Mouse (Mus musculus): ENCODE measurements around the gene Trmt13. TPM values are rescaled to one million over a fixed set of nuclear protein-coding genes. Genes with fewer than 3 reads are reported as not detected.

Gene Trmt13
- total and polyA plus RNA-seq, 3 experiments, result 9.9 to 20.9 (median 11.1) TPM

DNA sequence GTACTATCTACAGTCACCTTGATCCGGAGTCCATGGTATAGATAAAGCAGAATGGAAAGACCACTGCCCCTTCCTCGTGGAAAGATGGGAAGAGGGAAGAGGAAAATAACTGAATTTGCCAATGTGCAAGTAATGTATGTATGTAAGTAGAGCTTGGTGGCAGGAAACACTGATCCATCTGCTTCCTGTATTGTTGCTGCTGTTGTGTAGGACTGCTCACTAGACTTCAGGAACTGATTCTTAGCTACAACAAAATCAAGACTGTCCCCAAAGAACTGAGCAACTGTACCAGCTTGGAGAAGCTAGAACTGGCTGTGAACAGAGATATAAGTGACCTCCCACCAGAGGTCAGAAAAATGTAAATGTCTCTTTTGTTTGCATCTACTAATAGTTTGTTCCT is 43.8 kb downstream of the Trmt13 start:
- in situ Hi-C loops (cut with MboI; ENCODE audit: low pct_ligation_motif_present, low pct_unique_long_range_greater_than_20kb, low sequenced_read_pairs), result no loop called here
- TF ChIP-seq SMC3 (IDR thresholded peaks at IDR 0.05; ENCODE audit: low read depth, low read length) (no peak), NRF1 (IDR thresholded peaks at IDR 0.05; ENCODE audit: low read depth, low read length) (no peak), USF2 (conservative IDR thresholded peaks at IDR 0.05; ENCODE audit: low read depth, low read length) (no peak)
- no peaks in the 10 kb centered on the region for H3K27me3 ChIP-seq (replicated peaks)
- H3K4me3 ChIP-seq (replicated peaks in 1 of 3; ENCODE audit: low read depth in 2 of 3, low read length in 2 of 3, poor library complexity in 1 of 3), result no peak overlapping the region
- H3K9me3 ChIP-seq (replicated peaks; ENCODE audit: low read length), result peaks cover 4% of the 10 kb centered on the region
- no peak overlapping the region for H3K27ac ChIP-seq (ENCODE audit: insufficient read depth, low read depth)
- no peaks in the 10 kb centered on the region for H3K79me2 ChIP-seq (replicated peaks; ENCODE audit: control insufficient read depth, extremely low read depth, insufficient read depth, poor library complexity, severe bottlenecking)
- H3K4me2 ChIP-seq (ENCODE audit: insufficient read depth, low read depth, poor library complexity, severe bottlenecking), result no peak overlapping the region
- no peaks in the 10 kb centered on the region; a peak in 1 of 4 replicates for H3K4me1 ChIP-seq (ENCODE audit: control insufficient read depth in 1 of 2, insufficient read depth in 2 of 2)
- no peak for DNase-seq (ENCODE audit: extremely low read depth)
- dilution Hi-C loops (cut with MboI; ENCODE audit: extremely low pct_ligation_motif_present, extremely low pct_unique_long_range_greater_than_20kb, low sequenced_read_pairs), result no loop called here
- H3K9ac ChIP-seq (ENCODE audit: insufficient read depth, low read depth), result no peak overlapping the region
- H3K36me3 ChIP-seq (replicated peaks in 1 of 2; ENCODE audit: control insufficient read depth in 1 of 2, insufficient read depth in 1 of 2, low read length in 1 of 2), result no peaks in the 10 kb centered on the region

DNA sequence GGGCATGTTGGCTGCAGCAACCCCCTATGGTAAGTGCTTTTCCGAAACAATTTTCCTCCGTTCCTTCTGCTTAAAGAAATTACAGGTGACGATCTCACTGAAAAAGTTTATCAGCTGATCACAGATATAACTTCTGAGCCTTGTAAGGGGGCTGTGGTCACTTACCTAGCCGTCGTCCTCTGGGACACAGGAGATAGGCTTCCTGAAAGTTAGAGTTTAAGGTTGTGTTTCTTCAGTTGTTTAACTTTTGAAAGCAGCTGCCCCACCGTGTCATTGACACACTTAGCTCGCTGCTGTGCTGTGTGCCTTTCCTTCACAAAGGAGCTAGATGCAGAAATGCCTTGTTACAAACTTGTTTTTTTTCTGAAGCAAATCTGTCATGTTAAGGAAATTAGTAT is 51.3 kb downstream of the Trmt13 start:
- Histone ChIP-seq H3K4me2 (ENCODE audit: insufficient read depth, low read depth, poor library complexity, severe bottlenecking) (peak overlapping the region; percentile 46; the same call in 1 of the 2 replicates), H3K27ac (ENCODE audit: insufficient read depth, low read depth) (no peak overlapping the region), H3K9me3 (replicated peaks; ENCODE audit: low read length) (peaks cover 4% of the 10 kb centered on the region), H3K4me3 (replicated peaks in 1 of 3; ENCODE audit: low read depth in 2 of 3, low read length in 2 of 3, poor library complexity in 1 of 3) (no peak overlapping the region), H3K4me1 (ENCODE audit: control insufficient read depth in 1 of 2, insufficient read depth in 2 of 2) (peaks cover 0 to 6% of the 10 kb centered on the region in 2 experiments; a peak in 2 of 4 replicates), H3K36me3 (replicated peaks in 1 of 2; ENCODE audit: control insufficient read depth in 1 of 2, insufficient read depth in 1 of 2, low read length in 1 of 2) (no peaks in the 10 kb centered on the region), H3K79me2 (replicated peaks; ENCODE audit: control insufficient read depth, extremely low read depth, insufficient read depth, poor library complexity, severe bottlenecking) (no peaks in the 10 kb centered on the region), H3K27me3 (replicated peaks) (no peaks in the 10 kb centered on the region), H3K9ac (ENCODE audit: insufficient read depth, low read depth) (no peak overlapping the region)
- TF ChIP-seq IRF4 (IDR thresholded peaks at IDR 0.05; ENCODE audit: low read depth, low read length) (no peak), POLR2AphosphoS2 (IDR thresholded peaks at IDR 0.05; ENCODE audit: low read depth, low read length) (no peak), CHD2 (IDR thresholded peaks at IDR 0.05; ENCODE audit: low read length) (no peak), ELF1 (IDR thresholded peaks at IDR 0.05; ENCODE audit: low read depth, low read length) (no peak), USF2 (conservative IDR thresholded peaks at IDR 0.05; ENCODE audit: low read depth, low read length) (no peak), MAZ (IDR thresholded peaks at IDR 0.05; ENCODE audit: low read depth, low read length) (no peak), MYC (IDR thresholded peaks at IDR 0.05; ENCODE audit: low read depth, low read length) (no peak), GABPA (IDR thresholded peaks at IDR 0.05; ENCODE audit: insufficient replicate concordance, low read depth, low read length) (no peak), RCOR1 (conservative IDR thresholded peaks at IDR 0.05; ENCODE audit: low read depth, low read length) (no peak), ZKSCAN1 (IDR thresholded peaks at IDR 0.05; ENCODE audit: borderline replicate concordance, low read depth, low read length) (no peak), POLR2A (IDR thresholded peaks at IDR 0.05; ENCODE audit: low read depth, low read length) (no peak)
- no peak for DNase-seq (ENCODE audit: extremely low read depth)
- dilution Hi-C loops (cut with MboI; ENCODE audit: extremely low pct_ligation_motif_present, extremely low pct_unique_long_range_greater_than_20kb, low sequenced_read_pairs), result no loop called here
- in situ Hi-C loops (cut with MboI; ENCODE audit: low pct_ligation_motif_present, low pct_unique_long_range_greater_than_20kb, low sequenced_read_pairs), result no loop called here

Data from CH12.LX (cell line).